18 mouse cellular contexts compared by ENCODE assay signal in genomic region chr12:27471557-27471956, GRCm38 (mm10).
A peak's percentile ranks its signal among the peaks of the same experiment; 100 is the strongest.
DNase-seq lines count a peak whose midpoint lies in the region; ATAC-seq lines count a peak whose summit lies in the region.
"Had no signal": no experiment of that assay in that cellular context is flagged by ENCODE, and none has a peak within 500 bp of the region (broad histone marks: within the 10 kb centered on the region; RNA-seq: fewer than 3 reads in every experiment).

No protein-coding gene starts in this region.

- H3K9me3 ChIP-seq in kidney, embryonic 15.5 days (replicated peaks): no peaks in the 10 kb centered on the region
- H3K9me3 ChIP-seq in midbrain, embryonic 12.5 days: no peaks in the 10 kb centered on the region
- H3K9me3 ChIP-seq in midbrain, embryonic 14.5 days (ENCODE audit: control insufficient read depth, low read length): no peaks in the 10 kb centered on the region
- H3K9me3 ChIP-seq: forebrain, embryonic 15.5 days; hindbrain, embryonic 13.5 days; liver, embryonic 15.5 days had no signal

- no peak for ATAC-seq in kidney, embryonic 15.5 days (replicated peaks; ENCODE audit: low FRiP score)
- ATAC-seq in midbrain, embryonic 12.5 days (ENCODE audit: low FRiP score, low read depth): no peak
- ATAC-seq in midbrain, embryonic 14.5 days (ENCODE audit: low FRiP score, low TSS enrichment): no peak
- ATAC-seq: forebrain, embryonic 15.5 days; inflammation-experienced regulatory T-cells, adult 6 months had no signal

- H3K27me3 ChIP-seq in kidney, embryonic 15.5 days: no peaks in the 10 kb centered on the region
- H3K27me3 ChIP-seq in midbrain, embryonic 12.5 days: no peaks in the 10 kb centered on the region
- H3K27me3 ChIP-seq in midbrain, embryonic 14.5 days (ENCODE audit: control insufficient read depth, insufficient read depth, low read length): no peaks in the 10 kb centered on the region
- H3K27me3 ChIP-seq: forebrain, embryonic 15.5 days; hindbrain, embryonic 13.5 days; liver, embryonic 15.5 days had no signal

- no peaks in the 10 kb centered on the region for H3K36me3 ChIP-seq in kidney, embryonic 15.5 days
- H3K36me3 ChIP-seq in midbrain, embryonic 12.5 days: no peaks in the 10 kb centered on the region
- H3K36me3 ChIP-seq in midbrain, embryonic 14.5 days (ENCODE audit: control insufficient read depth, insufficient read depth, low read length): no peaks in the 10 kb centered on the region
- H3K36me3 ChIP-seq: forebrain, embryonic 15.5 days; hindbrain, embryonic 13.5 days; liver, embryonic 15.5 days had no signal

- H3K4me3 ChIP-seq in kidney, embryonic 15.5 days (replicated peaks): no peak overlapping the region
- H3K4me3 ChIP-seq in midbrain, embryonic 12.5 days: no peak overlapping the region
- no peak overlapping the region for H3K4me3 ChIP-seq in midbrain, embryonic 14.5 days (replicated peaks; ENCODE audit: low read depth, low read length)
- H3K4me3 ChIP-seq: forebrain, embryonic 15.5 days; hindbrain, embryonic 13.5 days; liver, embryonic 15.5 days had no signal

- H3K27ac ChIP-seq in kidney, embryonic 15.5 days: peak overlapping the region; percentile 45; the same call in 1 of the 2 replicates
- H3K27ac ChIP-seq in midbrain, embryonic 12.5 days (replicated peaks): 0 out of 2 replicates have a peak overlapping the region, but pooled peaks have one; percentile 1
- H3K27ac ChIP-seq in midbrain, embryonic 14.5 days (replicated peaks; ENCODE audit: low read depth, low read length): no peak overlapping the region
- H3K27ac ChIP-seq: forebrain, embryonic 15.5 days; hindbrain, embryonic 13.5 days; liver, embryonic 15.5 days; macrophage had no signal

- no peak overlapping the region for H3K4me2 ChIP-seq in kidney, embryonic 15.5 days
- H3K4me2 ChIP-seq in midbrain, embryonic 12.5 days (replicated peaks): no peak overlapping the region
- no peak overlapping the region for H3K4me2 ChIP-seq in midbrain, embryonic 14.5 days (ENCODE audit: low read length)
- H3K4me2 ChIP-seq: forebrain, embryonic 15.5 days; hindbrain, embryonic 13.5 days; liver, embryonic 15.5 days had no signal

- H3K9ac ChIP-seq in kidney, embryonic 15.5 days: no peak overlapping the region
- no peak overlapping the region for H3K9ac ChIP-seq in midbrain, embryonic 12.5 days (replicated peaks)
- no peak overlapping the region for H3K9ac ChIP-seq in midbrain, embryonic 14.5 days (replicated peaks; ENCODE audit: low read length)
- H3K9ac ChIP-seq: forebrain, embryonic 15.5 days; hindbrain, embryonic 13.5 days; liver, embryonic 15.5 days had no signal

- DNase-seq in embryo, embryonic 9.5 days (ENCODE audit: extremely low spot score): peak; percentile 22
- DNase-seq in embryo, embryonic 11 days: no peak
- DNase-seq in kidney, postnatal 25 days: no peak
- DNase-seq in midbrain, embryonic 14.5 days: no peak
- no peak for DNase-seq in MN1 (ENCODE audit: low spot score)
- DNase-seq in gastrocnemius, postnatal 4 days (ENCODE audit: low spot score in 2 of 2): no peak
- DNase-seq: adrenal gland, postnatal 14 days; cerebellum, adult 2 months; cerebellum, postnatal 36 days; kidney, postnatal 4 days; liver had no signal

- H3K4me1 ChIP-seq in kidney, embryonic 15.5 days: peaks cover 12% of the 10 kb centered on the region; the same call in 1 of the 2 replicates
- H3K4me1 ChIP-seq in midbrain, embryonic 12.5 days: peaks cover 9% of the 10 kb centered on the region; the same call in 1 of the 2 replicates
- H3K4me1 ChIP-seq in midbrain, embryonic 14.5 days (ENCODE audit: control insufficient read depth, insufficient read depth, low read length): peaks cover 7% of the 10 kb centered on the region; the same call in 1 of the 2 replicates
- H3K4me1 ChIP-seq: liver, embryonic 15.5 days had no signal

- WGBS in kidney, embryonic 15.5 days: 35% methylated on average over 5 of the region's 5 CpGs
- WGBS in midbrain, embryonic 12.5 days: 38% methylated on average over 5 of the region's 5 CpGs
- WGBS in midbrain, embryonic 14.5 days: 34% methylated on average over 5 of the region's 5 CpGs
